Mouse (Mus musculus) myocyte (in vitro differentiated cells): Measurements from ENCODE around the gene Snrpb.

Experiments used
- MAX ChIP-seq: IDR thresholded peaks from one replicate; pipeline ENCODE4 v1.6.1; 2011; ENCODE audit warnings: low read depth, mild to moderate bottlenecking, control low read depth
- POLR2A ChIP-seq: IDR thresholded peaks from one replicate; pipeline ENCODE4 v1.6.1; 2011; ENCODE audit warnings: low read depth, mild to moderate bottlenecking, control low read depth, moderate library complexity; ENCODE audit not compliant: insufficient read length

- TF ChIP-seq POLR2A (no peak), MAX (no peak)
Measured at GRCm38 (mm10) chr2:130155171-130155570, 24.0 kb downstream of the Snrpb start.
